Mouse (Mus musculus): ENCODE results near the gene Tbx5. TPM values are rescaled to one million over a fixed set of nuclear protein-coding genes. Genes with fewer than 3 reads are reported as not detected.

Gene Tbx5
- polyA plus RNA-seq, 1 experiment from 2014 or later: 0.05 TPM

GRCm38 (mm10) chr5:119810994-119811690, 21.3 kb upstream of the Tbx5 start:
- no peak for DNase-seq (ENCODE audit: low spot score)

- DNase-seq (ENCODE audit: low spot score): no peak
These were observed 17.2 kb upstream of the Tbx5 start for GRCm38 (mm10) chr5:119815247-119815646.

GRCm38 (mm10) chr5:119820452-119820851, 12.0 kb upstream of the Tbx5 start:
- DNase-seq (ENCODE audit: low spot score): no peak

- no peak for DNase-seq (ENCODE audit: low spot score)
These were observed 11.0 kb upstream of the Tbx5 start for GRCm38 (mm10) chr5:119821506-119821905.

GRCm38 (mm10) chr5:119827341-119827740, 5.1 kb upstream of the Tbx5 start:
- DNase-seq (ENCODE audit: low spot score): no peak

- no peak for DNase-seq (ENCODE audit: low spot score)
These were observed 1.9 kb upstream of the Tbx5 start for GRCm38 (mm10) chr5:119830611-119831010.

- DNase-seq (ENCODE audit: low spot score): no peak
These were observed 1.2 kb upstream of the Tbx5 start for GRCm38 (mm10) chr5:119831201-119831771.

- no peak for DNase-seq (ENCODE audit: low spot score)
These were observed 533 bp upstream of the Tbx5 start for GRCm38 (mm10) chr5:119831791-119832478.

GRCm38 (mm10) chr5:119833223-119834030, 959 bp downstream of the Tbx5 start:
- no peak for DNase-seq (ENCODE audit: low spot score)

- no peak for DNase-seq (ENCODE audit: low spot score)
These were observed 1.5 kb downstream of the Tbx5 start for GRCm38 (mm10) chr5:119834031-119834403.

- DNase-seq (ENCODE audit: low spot score): no peak
These were observed 2.8 kb downstream of the Tbx5 start for GRCm38 (mm10) chr5:119835053-119835867.

GRCm38 (mm10) chr5:119835868-119836209, 3.4 kb downstream of the Tbx5 start:
- no peak for DNase-seq (ENCODE audit: low spot score)

- DNase-seq (ENCODE audit: low spot score): no peak
These were observed 4.3 kb downstream of the Tbx5 start for GRCm38 (mm10) chr5:119836618-119837305.

GRCm38 (mm10) chr5:119837306-119837675, 4.8 kb downstream of the Tbx5 start:
- DNase-seq (ENCODE audit: low spot score): no peak

GRCm38 (mm10) chr5:119837861-119838260, 5.4 kb downstream of the Tbx5 start:
- no peak for DNase-seq (ENCODE audit: low spot score)

GRCm38 (mm10) chr5:119838441-119838840, 6.0 kb downstream of the Tbx5 start:
- no peak for DNase-seq (ENCODE audit: low spot score)

- DNase-seq (ENCODE audit: low spot score): no peak
These were observed 6.7 kb downstream of the Tbx5 start for GRCm38 (mm10) chr5:119839156-119839555.

- DNase-seq (ENCODE audit: low spot score): no peak
These were observed 7.3 kb downstream of the Tbx5 start for GRCm38 (mm10) chr5:119839616-119840368.

GRCm38 (mm10) chr5:119840404-119840803, 7.9 kb downstream of the Tbx5 start:
- DNase-seq (ENCODE audit: low spot score): no peak

All from thymus, postnatal 0 days (tissue).